Mouse (Mus musculus): ENCODE data around the gene Pds5b. TPM values are rescaled to one million over a fixed set of nuclear protein-coding genes. Genes with fewer than 3 reads are reported as not detected.

Gene Pds5b
- polyA plus RNA-seq, 1 experiment = 63.4 TPM

GRCm38 (mm10) chr5:150740597-150740996 lies 67.1 kb downstream of the Pds5b start:
- H3K36me3 ChIP-seq (ENCODE audit: control insufficient read depth, insufficient read depth, low read length, poor library complexity, severe bottlenecking) = peaks cover 5% of the 10 kb centered on the region; the same call in 1 of the 2 replicates
- no peak overlapping the region for H3K27ac ChIP-seq (ENCODE audit: insufficient read depth, low read length)
- H3K27me3 ChIP-seq (ENCODE audit: control insufficient read depth, insufficient read depth, low read length, poor library complexity, severe bottlenecking) = no peaks in the 10 kb centered on the region
- H3K4me3 ChIP-seq (ENCODE audit: low read depth, low read length) = no peak overlapping the region
- no peaks in the 10 kb centered on the region for H3K9me3 ChIP-seq (replicated peaks; ENCODE audit: control insufficient read depth, insufficient read depth, low read length, poor library complexity, severe bottlenecking)
- TF ChIP-seq EP300 (IDR thresholded peaks at IDR 0.05; ENCODE audit: insufficient read depth, low read depth, low read length) (no peak), POLR2A (IDR thresholded peaks at IDR 0.05; ENCODE audit: insufficient read depth, low read length) (no peak)
- peaks cover 2% of the 10 kb centered on the region for H3K4me1 ChIP-seq (ENCODE audit: control insufficient read depth, insufficient read depth, low read length)
- H3K9ac ChIP-seq (ENCODE audit: low read depth, poor library complexity, severe bottlenecking) = no peak overlapping the region

- Histone ChIP-seq H3K27me3 (ENCODE audit: control insufficient read depth, insufficient read depth, low read length, poor library complexity, severe bottlenecking) (no peaks in the 10 kb centered on the region), H3K36me3 (ENCODE audit: control insufficient read depth, insufficient read depth, low read length, poor library complexity, severe bottlenecking) (peaks cover 7% of the 10 kb centered on the region), H3K4me1 (ENCODE audit: control insufficient read depth, insufficient read depth, low read length) (no peaks in the 10 kb centered on the region), H3K27ac (ENCODE audit: insufficient read depth, low read length) (no peak overlapping the region), H3K9ac (ENCODE audit: low read depth, poor library complexity, severe bottlenecking) (no peak overlapping the region), H3K4me3 (ENCODE audit: low read depth, low read length) (no peak overlapping the region), H3K9me3 (replicated peaks; ENCODE audit: control insufficient read depth, insufficient read depth, low read length, poor library complexity, severe bottlenecking) (peaks cover 7% of the 10 kb centered on the region)
- TF ChIP-seq EP300 (IDR thresholded peaks at IDR 0.05; ENCODE audit: insufficient read depth, low read depth, low read length) (no peak), CTCF (IDR thresholded peaks at IDR 0.05; ENCODE audit: low read depth, low read length) (no peak), POLR2A (IDR thresholded peaks at IDR 0.05; ENCODE audit: insufficient read depth, low read length) (no peak)
Observed at GRCm38 (mm10) chr5:150756623-150757022, 83.1 kb downstream of the Pds5b start.

GRCm38 (mm10) chr5:150772403-150772802 lies 98.9 kb downstream of the Pds5b start:
- H3K9ac ChIP-seq (ENCODE audit: low read depth, poor library complexity, severe bottlenecking) = no peak overlapping the region
- peaks cover 2% of the 10 kb centered on the region; the same call in 1 of the 2 replicates for H3K36me3 ChIP-seq (ENCODE audit: control insufficient read depth, insufficient read depth, low read length, poor library complexity, severe bottlenecking)
- H3K9me3 ChIP-seq (replicated peaks; ENCODE audit: control insufficient read depth, insufficient read depth, low read length, poor library complexity, severe bottlenecking) = no peaks in the 10 kb centered on the region
- H3K27ac ChIP-seq (ENCODE audit: insufficient read depth, low read length) = no peak overlapping the region
- H3K4me3 ChIP-seq (ENCODE audit: low read depth, low read length) = no peak overlapping the region
- no peaks in the 10 kb centered on the region for H3K27me3 ChIP-seq (ENCODE audit: control insufficient read depth, insufficient read depth, low read length, poor library complexity, severe bottlenecking)
- TF ChIP-seq CTCF (IDR thresholded peaks at IDR 0.05; ENCODE audit: low read depth, low read length) (no peak), EP300 (IDR thresholded peaks at IDR 0.05; ENCODE audit: insufficient read depth, low read depth, low read length) (no peak), POLR2A (IDR thresholded peaks at IDR 0.05; ENCODE audit: insufficient read depth, low read length) (no peak)
- no peaks in the 10 kb centered on the region for H3K4me1 ChIP-seq (ENCODE audit: control insufficient read depth, insufficient read depth, low read length)

GRCm38 (mm10) chr5:150773083-150773482 lies 99.5 kb downstream of the Pds5b start:
- peaks cover 2% of the 10 kb centered on the region; the same call in 1 of the 2 replicates for H3K36me3 ChIP-seq (ENCODE audit: control insufficient read depth, insufficient read depth, low read length, poor library complexity, severe bottlenecking)
- H3K9ac ChIP-seq (ENCODE audit: low read depth, poor library complexity, severe bottlenecking) = no peak overlapping the region
- no peaks in the 10 kb centered on the region for H3K9me3 ChIP-seq (replicated peaks; ENCODE audit: control insufficient read depth, insufficient read depth, low read length, poor library complexity, severe bottlenecking)
- H3K4me3 ChIP-seq (ENCODE audit: low read depth, low read length) = no peak overlapping the region
- H3K4me1 ChIP-seq (ENCODE audit: control insufficient read depth, insufficient read depth, low read length) = no peaks in the 10 kb centered on the region
- no peaks in the 10 kb centered on the region for H3K27me3 ChIP-seq (ENCODE audit: control insufficient read depth, insufficient read depth, low read length, poor library complexity, severe bottlenecking)
- TF ChIP-seq POLR2A (IDR thresholded peaks at IDR 0.05; ENCODE audit: insufficient read depth, low read length) (no peak), EP300 (IDR thresholded peaks at IDR 0.05; ENCODE audit: insufficient read depth, low read depth, low read length) (no peak), CTCF (IDR thresholded peaks at IDR 0.05; ENCODE audit: low read depth, low read length) (no peak)
- no peak overlapping the region for H3K27ac ChIP-seq (ENCODE audit: insufficient read depth, low read length)

GRCm38 (mm10) chr5:150788261-150788660 lies 114.7 kb downstream of the Pds5b start:
- Histone ChIP-seq H3K27me3 (ENCODE audit: control insufficient read depth, insufficient read depth, low read length, poor library complexity, severe bottlenecking) (no peaks in the 10 kb centered on the region), H3K36me3 (ENCODE audit: control insufficient read depth, insufficient read depth, low read length, poor library complexity, severe bottlenecking) (peaks cover 16% of the 10 kb centered on the region), H3K27ac (ENCODE audit: insufficient read depth, low read length) (no peak overlapping the region), H3K4me1 (ENCODE audit: control insufficient read depth, insufficient read depth, low read length) (no peaks in the 10 kb centered on the region), H3K9me3 (replicated peaks; ENCODE audit: control insufficient read depth, insufficient read depth, low read length, poor library complexity, severe bottlenecking) (no peaks in the 10 kb centered on the region), H3K9ac (ENCODE audit: low read depth, poor library complexity, severe bottlenecking) (no peak overlapping the region), H3K4me3 (ENCODE audit: low read depth, low read length) (no peak overlapping the region)
- no peak for TF ChIP-seq POLR2A (IDR thresholded peaks at IDR 0.05; ENCODE audit: insufficient read depth, low read length)
- no peak for TF ChIP-seq CTCF (IDR thresholded peaks at IDR 0.05; ENCODE audit: low read depth, low read length)
- no peak for TF ChIP-seq EP300 (IDR thresholded peaks at IDR 0.05; ENCODE audit: insufficient read depth, low read depth, low read length)

GRCm38 (mm10) chr5:150789039-150789438 lies 115.5 kb downstream of the Pds5b start:
- Histone ChIP-seq H3K4me1 (ENCODE audit: control insufficient read depth, insufficient read depth, low read length) (no peaks in the 10 kb centered on the region), H3K4me3 (ENCODE audit: low read depth, low read length) (no peak overlapping the region), H3K27ac (ENCODE audit: insufficient read depth, low read length) (no peak overlapping the region), H3K27me3 (ENCODE audit: control insufficient read depth, insufficient read depth, low read length, poor library complexity, severe bottlenecking) (no peaks in the 10 kb centered on the region), H3K9me3 (replicated peaks; ENCODE audit: control insufficient read depth, insufficient read depth, low read length, poor library complexity, severe bottlenecking) (no peaks in the 10 kb centered on the region), H3K36me3 (ENCODE audit: control insufficient read depth, insufficient read depth, low read length, poor library complexity, severe bottlenecking) (peaks cover 16% of the 10 kb centered on the region), H3K9ac (ENCODE audit: low read depth, poor library complexity, severe bottlenecking) (no peak overlapping the region)
- TF ChIP-seq EP300 (IDR thresholded peaks at IDR 0.05; ENCODE audit: insufficient read depth, low read depth, low read length) = no peak
- no peak for TF ChIP-seq CTCF (IDR thresholded peaks at IDR 0.05; ENCODE audit: low read depth, low read length)
- no peak for TF ChIP-seq POLR2A (IDR thresholded peaks at IDR 0.05; ENCODE audit: insufficient read depth, low read length)

All from ES-Bruce4 (cell line).